Mouse (Mus musculus): Measurements from ENCODE around the gene 4930442H23Rik.

4930442H23Rik gene

DNA sequence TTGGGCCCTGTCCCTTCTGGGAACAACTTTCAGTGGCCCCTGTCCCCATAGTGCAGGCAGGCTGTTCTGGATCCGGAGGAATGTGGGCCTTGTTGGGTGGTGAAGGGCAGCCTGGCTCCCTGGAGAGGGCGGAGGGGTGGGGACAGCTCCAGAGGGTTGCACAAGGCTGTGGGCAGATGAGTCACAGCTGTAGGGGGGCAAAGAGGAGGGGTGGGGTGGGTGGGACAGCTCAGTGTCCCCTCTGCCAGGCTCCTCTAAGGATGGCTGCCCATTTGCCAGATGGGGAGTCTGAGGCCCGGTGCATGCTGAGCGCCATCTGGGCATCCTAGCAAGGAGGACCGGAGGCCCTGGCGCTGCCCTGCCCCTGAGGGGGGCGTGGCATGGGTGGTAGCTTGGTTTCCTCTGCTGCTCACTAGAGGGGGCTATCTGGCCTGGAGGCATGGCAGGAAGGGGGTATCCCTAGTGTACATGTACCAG lies 40.5 kb downstream of the 4930442H23Rik start:
- DNase-seq = peak; percentile 83

DNA sequence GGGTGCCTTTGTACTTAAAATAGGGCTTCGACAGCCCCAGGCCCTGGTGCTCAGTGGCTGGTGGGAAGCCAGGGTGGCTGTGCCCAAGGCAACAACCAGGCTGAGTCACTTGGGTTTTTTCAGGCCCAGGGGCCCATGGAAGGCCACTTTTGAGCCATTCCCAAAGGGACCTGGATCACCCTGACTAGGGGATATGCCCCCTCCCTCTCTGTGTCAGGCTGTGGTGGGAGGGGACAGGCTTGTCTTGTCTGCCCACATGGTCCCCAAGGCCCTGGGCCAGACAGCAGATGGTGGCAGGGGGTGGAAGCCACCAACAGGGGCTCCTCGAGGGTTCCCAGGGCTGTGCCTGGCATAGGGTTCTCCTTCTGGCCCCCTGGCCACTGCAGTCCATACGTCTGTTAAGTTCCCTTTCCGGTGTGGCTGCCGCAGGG lies 41.1 kb downstream of the 4930442H23Rik start:
- DNase-seq = peak; percentile 79

DNA sequence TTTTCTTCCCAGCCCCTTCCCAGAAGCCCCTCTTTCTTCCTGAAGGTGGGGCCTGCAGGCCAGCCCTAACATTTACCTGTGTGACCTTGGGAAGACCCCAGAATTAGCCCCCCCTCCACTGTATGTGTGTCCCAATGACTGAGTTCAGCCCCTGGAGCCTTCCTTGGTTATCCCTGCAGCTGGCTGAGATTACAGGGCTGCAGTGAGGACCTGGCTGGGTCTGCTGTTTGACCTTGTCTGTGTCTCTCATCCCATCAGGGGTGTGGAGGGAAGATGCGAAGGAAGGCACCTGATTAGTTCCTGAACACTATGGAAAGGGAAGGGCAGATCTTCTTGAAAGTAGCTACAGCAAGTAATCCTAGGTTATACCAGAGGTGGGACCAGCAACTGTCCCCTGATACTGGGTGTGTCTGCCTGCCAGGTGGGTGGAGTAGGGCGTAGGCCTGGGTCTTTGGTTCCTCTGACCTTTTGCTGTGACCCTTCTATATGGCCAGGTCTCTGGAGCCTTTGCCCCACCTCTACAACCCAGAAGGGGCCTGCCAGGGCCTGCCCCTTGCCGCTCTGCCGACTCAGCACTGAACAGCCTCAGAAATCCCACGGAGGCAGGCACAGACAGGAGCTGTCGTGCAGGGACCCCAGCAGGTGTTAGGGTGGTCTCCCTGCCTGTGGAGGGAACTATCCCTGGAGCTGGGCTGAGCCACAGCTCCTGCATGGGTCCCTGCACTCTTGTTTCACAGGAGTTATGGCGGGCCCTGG lies 42.0 kb downstream of the 4930442H23Rik start:
- peak; percentile 56 for DNase-seq

DNA sequence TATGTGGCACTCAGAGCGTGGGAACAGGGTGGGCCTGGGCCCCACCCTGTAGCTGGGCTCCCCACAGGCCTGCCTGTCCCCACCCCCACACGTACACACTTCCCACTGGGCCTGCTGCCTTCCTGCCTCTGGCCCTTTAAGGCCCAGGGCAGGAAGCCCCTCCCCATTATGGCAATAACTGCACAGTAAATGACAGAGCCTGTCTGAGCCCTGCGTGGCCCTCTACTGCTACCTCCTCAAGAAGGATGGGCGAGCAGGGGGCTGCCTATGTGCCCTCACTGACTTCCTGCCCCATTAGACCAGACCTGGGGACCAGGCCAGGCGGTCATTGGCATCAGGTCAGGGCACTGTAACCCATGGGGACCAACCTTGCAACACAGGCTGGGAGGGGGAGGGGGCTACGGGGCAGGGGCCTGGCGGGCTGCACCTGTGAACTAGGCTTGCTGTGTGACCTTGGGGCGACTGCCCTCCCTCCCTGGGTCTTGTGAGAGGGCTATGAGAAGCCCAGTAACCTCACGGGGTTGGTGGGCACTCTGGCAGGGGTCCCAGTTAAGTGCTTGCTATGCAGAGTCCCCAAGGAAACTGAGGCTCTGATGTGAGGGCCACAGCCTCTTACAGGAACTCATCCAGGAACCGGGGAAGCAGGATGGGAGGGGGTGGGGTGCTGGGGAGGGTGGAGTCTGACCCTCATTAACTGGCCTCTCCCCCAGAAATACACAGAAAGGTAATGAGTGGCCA lies 42.8 kb downstream of the 4930442H23Rik start:
- DNase-seq = peak; percentile 72

DNA sequence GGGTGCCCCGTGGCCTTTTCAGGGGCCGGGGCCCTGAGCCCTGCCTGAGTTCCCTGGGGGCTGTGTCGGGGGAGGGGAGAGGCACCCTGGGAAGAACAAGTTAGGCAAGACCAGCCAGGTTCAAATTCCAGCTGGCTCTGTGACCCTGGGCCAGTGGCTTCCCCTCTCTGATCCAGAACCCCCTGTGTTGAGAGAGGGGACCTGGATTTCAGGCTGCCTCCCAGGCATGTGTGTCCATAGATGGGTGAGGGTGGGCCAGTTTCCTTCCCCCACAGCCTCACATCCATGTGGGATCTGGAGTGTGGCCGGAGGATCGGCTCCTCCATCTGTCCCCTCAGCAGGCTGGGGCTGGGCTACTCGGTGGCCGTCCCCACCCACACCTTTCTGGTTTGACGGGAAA lies 43.6 kb downstream of the 4930442H23Rik start:
- DNase-seq = peak; percentile 79

DNA sequence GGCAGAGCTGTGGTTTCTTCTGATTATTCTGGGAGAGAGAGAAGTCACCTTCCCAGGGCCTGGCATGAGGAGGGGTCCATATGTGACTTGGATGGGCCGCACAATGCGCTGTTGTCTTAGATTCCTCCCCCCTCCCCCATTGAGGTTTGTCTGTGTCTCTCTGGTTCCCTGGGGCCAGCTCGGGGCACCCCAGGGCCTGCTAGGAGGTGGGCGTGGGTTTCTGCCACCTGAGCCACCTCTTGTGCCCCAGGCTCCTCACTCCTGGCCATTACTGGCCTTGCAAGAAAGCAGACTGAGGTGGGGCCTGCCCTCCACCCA lies 44.2 kb downstream of the 4930442H23Rik start:
- DNase-seq = no peak

DNA sequence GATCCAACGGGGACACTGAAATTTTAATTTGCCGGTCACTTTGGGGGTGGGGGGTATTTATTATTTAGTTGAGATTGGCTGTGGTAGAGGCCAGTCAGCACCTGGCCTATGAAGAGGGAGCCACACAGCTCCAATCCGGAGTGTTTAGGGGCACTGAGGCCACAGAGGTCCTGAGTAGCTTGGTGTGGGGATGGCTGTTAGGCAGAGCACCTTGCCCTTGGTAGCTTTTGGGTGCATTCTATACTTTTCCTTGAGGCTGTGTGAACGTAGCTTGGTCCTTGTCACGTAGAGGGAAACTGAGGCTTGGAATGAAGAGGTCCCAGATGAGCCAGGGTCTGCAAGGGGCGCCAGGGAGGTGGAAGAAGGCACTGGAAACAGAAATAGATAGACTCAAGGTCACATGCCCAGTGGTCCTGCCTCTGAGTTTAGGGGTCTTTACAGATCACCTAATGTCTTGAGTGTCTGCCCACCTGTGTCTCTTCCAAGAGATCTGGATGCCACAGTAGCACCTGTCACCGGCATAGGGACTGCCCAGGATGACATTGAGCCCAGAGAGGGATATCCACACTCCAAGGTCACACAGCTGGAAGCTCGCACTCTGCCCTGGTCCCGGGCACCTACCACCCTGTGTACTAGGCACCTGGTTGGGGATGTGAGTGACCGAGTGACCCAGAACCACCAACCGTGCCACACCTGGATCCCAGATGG lies 44.7 kb downstream of the 4930442H23Rik start:
- DNase-seq = peak; percentile 75

DNA sequence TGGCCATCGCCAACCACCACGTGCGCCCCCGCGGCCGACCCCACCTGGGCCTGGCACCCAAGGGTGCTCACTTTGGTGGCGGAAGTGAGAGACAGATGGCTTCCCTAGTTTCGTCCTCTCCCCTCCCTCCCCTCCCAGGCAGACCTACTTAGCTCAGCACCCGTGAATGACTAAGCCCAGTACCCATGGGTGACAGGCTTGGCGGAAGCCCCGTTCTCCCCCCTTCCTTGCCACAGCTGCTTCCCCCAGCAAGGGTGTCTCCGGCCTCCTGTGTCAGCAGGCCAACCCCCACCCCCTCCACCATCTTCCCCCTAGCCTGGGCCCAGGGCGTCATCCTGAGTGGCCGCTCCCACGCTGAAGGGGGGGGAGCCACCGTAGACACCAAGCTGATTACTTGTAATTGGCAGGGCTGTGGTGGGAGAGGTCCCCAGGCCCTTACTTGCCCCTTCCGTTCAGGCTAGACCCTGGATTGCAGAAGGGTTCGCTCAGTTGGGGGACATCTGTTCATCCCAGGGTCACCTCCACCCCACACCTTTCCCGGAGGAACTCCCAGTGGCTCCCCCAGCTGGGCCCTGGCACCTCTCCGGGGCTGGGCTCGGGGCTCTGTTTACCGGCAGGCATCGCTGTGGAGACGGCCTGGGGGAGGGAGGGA lies 45.4 kb downstream of the 4930442H23Rik start:
- DNase-seq = peak; percentile 82

DNA sequence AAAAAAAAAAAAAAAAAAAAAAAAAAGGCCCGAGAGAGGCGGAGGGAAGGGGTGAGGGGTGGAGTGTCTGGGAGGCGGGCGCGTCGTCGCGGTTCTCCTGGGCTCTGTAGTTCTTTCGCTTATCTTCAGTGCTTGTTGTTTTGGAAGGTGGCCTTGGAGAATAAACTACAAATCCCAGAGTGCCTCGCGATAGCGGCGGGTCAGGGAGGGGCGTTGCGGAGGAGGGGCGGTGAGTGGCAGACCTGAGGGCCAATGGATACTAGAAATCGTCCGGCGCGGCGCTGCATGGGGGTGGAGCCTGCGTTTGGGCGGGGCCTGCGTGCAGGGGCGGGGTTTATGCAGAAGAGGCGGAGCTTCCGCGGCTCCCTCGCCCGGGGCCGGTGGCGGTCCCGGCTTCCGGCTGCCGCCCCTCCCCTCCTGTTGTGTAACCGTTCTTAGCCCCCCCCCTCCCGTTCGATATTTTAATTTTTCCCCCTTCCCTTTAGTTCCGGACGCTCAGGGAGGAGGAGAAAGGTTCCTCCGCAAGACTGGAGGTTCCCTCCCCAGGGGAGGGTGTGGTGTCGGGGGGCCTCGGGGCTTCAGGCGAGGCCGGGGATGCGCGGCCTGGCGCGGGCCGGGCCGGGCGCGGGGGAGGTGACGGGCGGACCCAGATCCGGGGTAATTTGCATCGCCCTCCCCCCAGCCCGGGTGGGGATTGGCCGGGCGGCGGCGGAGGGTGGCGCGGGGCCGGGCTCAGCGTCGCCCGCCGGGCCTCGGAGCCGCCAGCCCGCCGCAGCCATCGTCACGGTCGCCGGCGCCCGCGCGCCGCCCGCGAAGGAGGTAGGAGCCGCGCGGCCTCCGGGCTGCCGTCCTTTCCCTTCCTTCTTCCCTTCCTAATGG lies 46.2 kb downstream of the 4930442H23Rik start:
- peak; percentile 99 for DNase-seq

DNA sequence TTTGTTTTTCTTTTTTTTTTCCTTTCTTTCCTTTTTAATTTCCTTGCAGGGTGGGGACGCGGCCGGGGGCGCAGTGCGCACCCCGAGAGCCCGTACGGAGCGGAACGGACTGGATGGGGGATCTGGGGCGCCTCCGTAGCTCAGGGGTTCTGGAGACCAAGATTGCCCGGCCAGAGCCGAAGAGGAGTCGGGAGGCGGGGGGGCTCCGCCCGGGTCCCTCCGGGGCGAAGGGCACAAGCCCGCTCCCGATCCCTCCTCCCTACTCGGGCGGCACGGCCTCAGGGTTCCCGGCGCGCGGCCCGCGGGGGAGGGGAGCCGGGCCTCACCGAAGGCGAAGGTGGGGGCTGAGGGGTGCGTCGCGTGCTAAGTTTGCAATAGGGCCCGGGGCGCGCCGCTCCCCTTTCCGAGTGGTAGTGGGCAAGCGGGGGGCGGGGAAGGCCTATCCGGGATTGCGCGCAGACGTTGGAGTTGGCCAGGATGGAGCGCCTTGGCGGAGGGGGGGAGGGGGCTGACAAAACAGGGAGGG lies 46.9 kb downstream of the 4930442H23Rik start:
- DNase-seq = peak; percentile 91

DNA sequence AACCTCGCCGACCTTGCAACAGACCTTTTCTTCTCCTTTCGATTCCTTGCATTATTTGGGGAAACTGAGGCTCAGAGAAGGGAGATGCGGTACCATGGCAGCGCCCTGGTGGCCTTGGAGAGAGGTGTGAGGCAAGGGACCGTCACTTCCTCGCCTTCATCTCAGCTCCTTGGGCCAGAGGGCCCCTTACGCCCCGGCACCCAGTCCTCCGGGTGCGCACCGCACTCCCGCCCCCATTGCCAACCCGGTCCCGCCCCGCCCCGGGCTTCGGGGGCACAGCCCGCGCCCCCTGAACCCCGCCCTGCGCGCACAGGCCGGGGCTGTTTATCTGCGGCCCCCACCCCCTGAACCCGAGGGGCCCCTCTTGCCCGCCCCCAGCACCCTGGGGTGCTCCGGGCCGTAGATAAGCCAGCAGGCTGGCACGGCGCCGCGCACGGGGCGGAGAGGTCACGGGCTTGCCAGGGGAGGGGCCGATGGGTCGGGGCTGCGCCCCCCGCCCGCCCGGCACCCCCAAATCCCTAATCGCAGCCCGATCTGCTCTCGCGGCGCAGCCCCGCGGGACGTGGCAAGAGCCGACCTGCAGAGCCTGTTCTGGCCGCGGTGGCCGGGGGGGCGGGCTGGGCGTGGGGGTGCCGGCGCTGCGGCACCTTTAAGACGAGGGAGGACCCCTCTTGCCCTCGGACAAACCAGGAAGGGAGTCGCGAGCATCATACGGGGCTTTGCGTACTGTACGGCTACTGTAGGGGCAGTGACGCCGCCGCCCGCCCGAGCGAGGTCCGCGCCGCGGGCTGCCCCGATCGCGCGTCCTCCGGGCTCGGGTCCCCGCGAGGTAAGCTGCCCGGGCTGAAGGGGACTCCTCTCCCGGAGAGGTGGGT lies 47.6 kb downstream of the 4930442H23Rik start:
- peak; percentile 82 for DNase-seq

DNA sequence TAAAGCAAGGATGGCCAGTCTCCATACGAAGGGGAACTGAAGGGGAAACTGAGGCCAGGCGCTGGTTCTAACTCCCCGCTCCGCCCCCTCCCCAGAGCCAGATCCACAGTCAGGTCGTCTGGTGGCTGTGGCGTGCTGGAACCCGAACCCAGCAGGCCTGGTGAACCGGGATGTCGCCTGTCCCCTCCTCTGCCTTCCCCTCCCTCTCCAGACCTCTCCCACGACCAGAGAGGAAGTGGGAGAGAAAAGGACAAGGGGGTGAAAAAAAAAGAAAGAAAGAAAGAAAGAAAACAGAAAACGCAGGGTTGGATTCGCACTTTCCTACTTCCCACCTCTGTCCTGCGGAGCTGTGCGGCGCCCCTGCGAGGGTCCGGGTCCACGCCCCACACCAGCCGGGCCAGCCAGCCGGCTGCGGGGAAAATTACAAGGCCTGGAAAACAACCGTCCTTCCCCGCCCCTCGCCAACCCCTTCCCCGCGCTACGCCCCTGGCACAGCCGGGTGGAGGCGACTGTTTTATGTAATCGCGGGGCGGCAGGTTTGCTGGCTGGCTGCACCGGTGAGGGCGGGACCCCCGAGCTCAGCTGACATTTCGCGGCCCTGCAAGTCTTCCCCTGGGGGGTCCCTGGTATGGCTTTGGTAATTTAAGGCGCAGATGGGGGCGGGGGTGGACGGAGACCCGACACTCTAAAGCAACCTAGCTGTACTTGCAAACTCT lies 48.5 kb downstream of the 4930442H23Rik start, which contains the start of gene Zbtb7a:
Gene Zbtb7a, plus strand, starts transcription at position 255 of the 716 bp plus-strand sequence.
- DNase-seq = peak; percentile 75

DNA sequence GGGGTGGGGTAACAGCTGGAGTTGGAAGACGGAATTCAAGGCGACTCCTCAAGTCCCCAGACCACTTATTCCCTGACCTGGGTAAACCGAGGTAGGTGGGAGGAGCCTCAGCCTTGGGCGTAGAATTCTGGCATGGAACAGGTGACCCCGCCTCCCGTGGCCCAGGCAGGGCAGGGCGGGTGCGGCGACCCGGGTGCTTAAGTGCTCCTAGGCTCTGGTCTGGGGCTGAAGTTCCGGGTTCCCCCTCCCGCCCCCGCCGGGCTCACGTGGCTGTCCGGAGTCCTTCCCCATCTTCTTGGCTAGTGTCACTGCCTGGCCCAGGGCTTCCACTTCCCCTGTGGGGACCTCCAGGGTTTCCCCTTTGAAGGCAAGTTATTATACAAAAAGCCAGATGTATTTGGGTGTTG lies 49.5 kb downstream of the 4930442H23Rik start:
- DNase-seq = peak; percentile 76

All from cerebellum, adult 11-12 months (tissue).